Mouse (Mus musculus) regulatory T cell (primary cell): ENCODE data around the gene Dnajb1.

Experiments
- in situ Hi-C: fragments of 300-600 bp; cut with MboI, MseI; formaldehyde crosslinking; loops from one replicate; pipeline ENCODE4 v1.15.1; 2025; ENCODE audit warnings: high pct_unique_total_duplicates

The Dnajb1 gene

DNA sequence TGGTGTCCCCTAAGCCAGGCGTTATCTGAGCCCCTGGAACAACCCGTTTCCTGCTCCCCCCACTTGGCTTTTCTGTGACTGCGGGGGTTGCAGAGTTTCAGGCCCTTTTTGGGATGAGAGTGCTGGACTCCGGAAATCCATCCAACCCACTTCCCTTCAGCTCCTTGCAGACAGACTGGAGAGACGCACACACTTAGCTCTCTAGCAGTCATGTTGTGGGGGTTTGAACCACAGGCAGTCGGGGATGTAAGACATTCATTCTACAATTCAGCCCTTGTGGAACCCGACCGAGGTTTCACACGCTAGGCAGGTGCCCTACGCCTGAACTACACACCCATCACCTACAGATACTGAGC, 45.6 kb downstream of the Dnajb1 start:
- in situ Hi-C loops: no loop called here

DNA sequence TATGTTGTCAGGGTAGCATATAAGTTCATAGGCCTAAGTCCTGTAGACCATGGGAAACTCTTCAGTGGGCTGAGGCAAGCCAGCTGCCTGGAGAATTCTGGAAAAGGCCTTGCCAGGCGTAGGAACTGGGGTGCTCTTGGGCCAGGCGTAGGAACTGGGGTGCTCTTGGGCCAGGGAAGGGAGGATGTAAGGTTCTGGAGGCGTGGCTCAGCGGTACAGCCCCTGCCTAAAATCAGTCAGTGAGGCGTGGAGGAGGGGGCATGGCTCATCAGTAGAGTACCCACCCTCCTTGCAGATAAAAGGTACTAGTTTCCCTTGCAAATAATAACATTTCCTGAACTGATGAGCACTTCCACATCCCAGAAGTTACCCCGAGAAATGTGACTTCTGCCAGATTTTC, 46.7 kb downstream of the Dnajb1 start:
- in situ Hi-C loops: no loop called here

DNA sequence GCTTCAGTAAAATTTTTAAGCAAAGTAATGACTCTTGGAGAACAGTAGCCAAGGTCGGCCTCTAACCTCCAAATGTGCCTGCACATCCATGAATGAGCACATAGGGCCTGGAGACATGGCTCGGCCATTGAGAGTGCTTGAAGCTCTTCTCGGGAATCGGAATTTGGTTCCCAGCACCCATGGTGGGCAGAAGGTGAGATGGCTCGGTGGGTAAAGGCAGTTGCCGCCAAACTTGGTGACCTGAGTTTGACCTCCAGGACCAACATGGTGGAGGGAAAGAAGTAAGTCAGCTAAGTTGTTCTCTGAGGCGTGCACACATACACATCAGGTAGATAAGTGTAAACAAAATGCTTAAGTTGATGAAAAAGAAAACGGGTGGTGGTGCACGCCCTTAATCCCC, 48.0 kb downstream of the Dnajb1 start:
- in situ Hi-C loops: no loop called here

DNA sequence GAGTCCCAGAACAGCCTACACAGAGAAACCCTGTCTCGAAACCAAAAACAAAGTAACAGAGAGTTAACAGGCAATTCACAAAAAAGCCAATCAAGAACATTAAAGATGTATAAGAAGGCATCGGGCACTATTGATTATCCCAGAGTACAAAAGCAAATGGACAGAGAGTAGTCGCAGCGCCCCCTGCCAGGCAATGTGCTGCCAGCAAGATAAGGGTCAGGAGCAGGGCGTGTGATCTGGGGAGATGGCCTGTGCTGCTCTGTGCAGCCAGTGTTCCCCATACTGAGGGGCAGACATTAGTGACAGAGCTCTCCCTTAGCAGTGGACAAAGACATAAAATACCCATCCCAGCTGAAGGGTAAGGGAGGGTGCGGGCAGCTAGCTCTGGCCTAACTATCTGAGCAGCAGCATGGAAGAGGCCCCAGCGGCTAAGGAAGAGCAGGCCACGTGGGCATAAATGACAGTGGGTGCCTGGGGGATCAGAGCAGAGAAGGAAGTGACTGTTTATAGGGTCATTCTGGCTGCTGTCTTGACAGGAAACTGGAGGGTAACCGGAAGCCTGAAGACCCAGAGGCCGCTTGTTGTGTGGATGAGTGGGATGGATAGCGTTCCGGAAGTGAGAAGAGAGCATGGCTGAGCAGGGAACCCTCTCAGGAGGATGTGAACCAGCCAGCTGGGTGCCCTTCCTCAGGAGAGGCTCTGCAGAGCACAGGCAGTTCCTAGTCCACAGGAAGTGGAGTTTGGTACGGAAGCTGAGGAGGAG, 48.7 kb downstream of the Dnajb1 start:
- in situ Hi-C loops: no loop called here

DNA sequence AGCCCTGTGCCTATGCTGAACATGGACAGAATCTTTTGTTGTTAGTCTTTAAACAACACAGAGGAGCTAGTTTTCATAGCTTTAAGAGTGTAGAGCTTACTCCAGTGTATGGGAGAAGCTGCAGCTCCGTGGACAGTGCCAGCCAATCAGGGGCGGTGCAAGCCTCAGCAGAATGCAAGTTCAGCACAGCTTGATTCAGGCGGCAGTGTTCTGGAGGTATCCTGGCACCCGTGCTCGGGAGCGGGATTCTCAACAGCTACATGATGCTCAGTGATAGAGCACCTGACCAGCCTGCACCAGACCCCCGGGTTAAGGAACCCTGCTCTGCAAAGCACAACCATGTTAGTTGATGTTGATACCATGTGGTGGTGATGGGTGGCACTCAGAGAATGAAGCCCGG, 52.6 kb downstream of the Dnajb1 start:
- in situ Hi-C loops: no loop called here

DNA sequence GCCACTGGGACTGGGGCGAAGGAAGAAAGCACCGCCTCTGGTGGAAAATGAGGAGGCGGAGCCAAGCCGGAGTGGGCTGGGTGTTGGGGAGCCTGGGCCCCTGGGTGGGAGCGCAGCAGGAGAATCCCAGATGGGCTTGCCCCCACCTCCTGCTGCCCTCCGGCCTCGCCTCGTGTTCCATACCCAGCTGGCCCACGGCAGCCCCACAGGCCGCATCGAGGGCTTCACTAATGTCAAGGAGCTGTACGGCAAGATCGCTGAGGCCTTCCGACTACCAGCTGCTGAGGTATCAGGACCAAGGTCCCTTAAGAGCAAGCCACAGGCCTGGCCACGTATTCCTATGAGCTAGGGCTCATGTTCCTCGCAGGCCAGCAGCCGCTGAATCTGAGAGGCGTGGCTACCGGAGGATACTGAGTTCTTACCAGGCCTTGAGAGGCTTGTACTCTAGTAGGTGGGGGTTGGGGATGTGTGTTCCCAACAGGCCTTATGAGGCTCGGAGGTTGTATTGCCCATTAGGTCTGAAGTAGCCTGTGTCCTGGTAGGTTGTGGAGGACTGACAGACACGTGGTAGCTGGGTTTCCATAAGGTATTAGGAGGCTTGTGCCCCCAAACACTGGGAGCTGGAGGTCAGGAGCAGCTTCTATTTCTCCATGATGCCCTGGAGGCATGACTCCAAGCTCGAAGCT, 53.1 kb downstream of the Dnajb1 start:
- in situ Hi-C loops: no loop called here
